Mouse (Mus musculus) neural tube, embryonic 13.5 days (tissue): ENCODE results near the gene Epb41l4b. TPM values are rescaled to one million over a fixed set of nuclear protein-coding genes. Genes with fewer than 3 reads are reported as not detected.

Experiments used
- ATAC-seq: fragments of 200-750 bp; cut with Nextera tagmentation; 2 replicates; pipeline ENCODE4 v1.8.0; 2017; ENCODE audit warnings: low read depth, mild to moderate bottlenecking, moderate TSS enrichment, moderate library complexity
- H3K27ac ChIP-seq: fragments of 300-500 bp; sonication (generic); replicated peaks from 2 replicates; pipeline ENCODE4 v1.5.1; 2015; ENCODE audit warnings: moderate library complexity, mild to moderate bottlenecking, inconsistent platforms
- H3K27me3 ChIP-seq: fragments of 300-500 bp; sonication (generic); 2 replicates; pipeline ENCODE4 v1.6.1; 2015; ENCODE audit warnings: mild to moderate bottlenecking, inconsistent platforms
- H3K36me3 ChIP-seq: fragments of 300-500 bp; sonication (generic); 2 replicates; pipeline ENCODE4 v1.6.1; 2015; ENCODE audit warnings: mild to moderate bottlenecking, inconsistent platforms
- H3K4me1 ChIP-seq: fragments of 300-500 bp; sonication (generic); replicated peaks from 2 replicates; pipeline ENCODE4 v1.6.1; 2015; ENCODE audit warnings: inconsistent platforms
- H3K4me2 ChIP-seq: fragments of 300-500 bp; sonication (generic); 2 replicates; pipeline ENCODE4 v1.6.1; 2015; ENCODE audit warnings: inconsistent platforms, mild to moderate bottlenecking, moderate library complexity
- H3K4me3 ChIP-seq: fragments of 300-500 bp; sonication (generic); 2 replicates; pipeline ENCODE4 v1.5.1; 2015; ENCODE audit warnings: mild to moderate bottlenecking, inconsistent platforms
- H3K9ac ChIP-seq: fragments of 300-500 bp; sonication (generic); 2 replicates; pipeline ENCODE4 v1.6.1; 2015; ENCODE audit warnings: moderate library complexity, mild to moderate bottlenecking, inconsistent platforms
- H3K9me3 ChIP-seq: fragments of 300-500 bp; sonication (generic); 2 replicates; pipeline ENCODE4 v1.6.1; 2016; ENCODE audit warnings: inconsistent platforms
- WGBS: fragments of 180-500 bp; shearing (Covaris S2); methylation state at CpG from one replicate; pipeline ENCODE4 v1.1.7; 2015; 5-methylcytosine and 5-hydroxymethylcytosine counted together
- polyA plus RNA-seq: library from polyadenylated mRNA; unstranded; fragments of >200 nt; fragmentation: Nextera tagmentation; extraction: Ambion mirVana; gene quantifications from 2 replicates; pipeline ENCODE4 v1.2.1, GENCODE M21; 2015

Epb41l4b gene
- polyA plus RNA-seq, 1 experiment from 2014 or later, result 2.3 TPM

DNA sequence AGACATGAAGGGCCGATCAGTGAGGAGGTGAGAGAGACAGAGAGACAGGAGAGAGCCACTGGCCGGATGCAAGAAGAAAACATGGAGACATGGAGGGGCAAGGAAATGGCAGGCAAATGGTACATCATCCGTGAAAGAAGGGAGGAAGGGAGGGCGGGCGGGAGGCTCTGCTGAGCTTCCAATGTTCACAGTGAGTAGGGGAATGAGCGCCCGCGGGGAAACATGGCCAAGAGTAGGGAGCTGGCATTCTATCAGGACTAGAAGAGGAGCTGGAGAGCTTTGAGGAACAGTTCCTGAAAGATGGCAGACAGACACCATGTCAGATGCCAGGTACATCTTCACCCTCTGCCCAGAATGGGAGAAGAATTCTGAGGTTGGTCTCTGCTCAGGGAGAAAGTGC, 99.6 kb downstream of the Epb41l4b start:
- WGBS, result 92% methylated on average over 8 of the region's 8 CpGs

DNA sequence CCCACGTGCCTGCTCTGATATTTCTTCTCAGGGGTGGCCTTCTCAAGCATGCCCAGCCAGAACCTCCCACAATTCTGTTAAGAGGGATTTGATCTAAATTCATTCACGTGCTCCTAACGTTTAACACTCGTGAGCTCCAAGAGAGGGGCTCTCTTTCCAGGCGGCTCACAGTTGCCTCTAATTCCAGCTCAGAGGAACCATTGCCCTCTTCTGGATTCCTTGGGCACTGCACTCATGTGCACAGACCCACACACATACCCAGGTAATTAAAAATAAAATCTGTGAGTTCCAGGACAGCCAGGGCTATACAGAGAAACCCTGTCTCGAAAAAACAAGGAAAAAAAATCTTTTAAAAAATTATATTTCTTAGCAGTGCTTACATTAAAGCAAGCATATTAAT, 101.6 kb downstream of the Epb41l4b start:
- ATAC-seq, result no peak
- H3K27me3 ChIP-seq, result no peaks in the 10 kb centered on the region
- no peak overlapping the region for H3K9ac ChIP-seq
- H3K4me3 ChIP-seq, result no peak overlapping the region
- H3K27ac ChIP-seq, result no peak overlapping the region
- peaks cover 17% of the 10 kb centered on the region for H3K4me1 ChIP-seq
- H3K36me3 ChIP-seq, result no peaks in the 10 kb centered on the region
- H3K9me3 ChIP-seq, result no peaks in the 10 kb centered on the region; the same call in 1 of the 2 replicates
- WGBS, result 90% methylated on average over 6 of the region's 6 CpGs
- no peak overlapping the region for H3K4me2 ChIP-seq

More for the DNA sequence above, 99.6 kb downstream of the Epb41l4b start:
- H3K4me1 ChIP-seq, result peaks cover 18% of the 10 kb centered on the region
- no peaks in the 10 kb centered on the region for H3K36me3 ChIP-seq
- no peaks in the 10 kb centered on the region for H3K27me3 ChIP-seq
- no peak overlapping the region for H3K4me2 ChIP-seq
- ATAC-seq, result no peak
- H3K9ac ChIP-seq, result no peak overlapping the region
- H3K9me3 ChIP-seq, result no peaks in the 10 kb centered on the region; the same call in 1 of the 2 replicates
- no peak overlapping the region for H3K27ac ChIP-seq
- H3K4me3 ChIP-seq, result no peak overlapping the region

DNA sequence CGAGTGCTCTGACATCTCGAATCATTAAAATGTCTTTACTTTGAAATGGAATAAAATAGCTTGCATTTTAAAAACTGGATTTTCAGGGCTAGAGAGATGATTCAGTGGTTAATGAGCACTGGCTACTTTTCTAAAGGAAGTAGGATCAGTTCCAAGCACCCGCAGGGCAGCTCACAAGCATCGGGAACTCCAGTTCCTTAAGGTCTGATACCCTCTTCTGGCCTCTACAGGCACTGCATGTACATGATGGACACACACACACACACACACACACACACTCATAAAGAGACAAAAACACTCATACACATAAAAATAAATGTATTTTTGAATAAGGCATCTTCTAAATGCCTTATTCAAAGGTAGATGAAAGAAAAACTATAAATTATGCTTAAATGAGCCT, 102.0 kb downstream of the Epb41l4b start:
- Histone ChIP-seq H3K9me3 (no peaks in the 10 kb centered on the region; the same call in 1 of the 2 replicates), H3K4me1 (peaks cover 17% of the 10 kb centered on the region), H3K9ac (no peak overlapping the region), H3K36me3 (no peaks in the 10 kb centered on the region), H3K4me2 (no peak overlapping the region), H3K27me3 (no peaks in the 10 kb centered on the region), H3K27ac (no peak overlapping the region), H3K4me3 (no peak overlapping the region)
- ATAC-seq, result no peak
- WGBS, result 83% methylated on average over 4 of the region's 4 CpGs

DNA sequence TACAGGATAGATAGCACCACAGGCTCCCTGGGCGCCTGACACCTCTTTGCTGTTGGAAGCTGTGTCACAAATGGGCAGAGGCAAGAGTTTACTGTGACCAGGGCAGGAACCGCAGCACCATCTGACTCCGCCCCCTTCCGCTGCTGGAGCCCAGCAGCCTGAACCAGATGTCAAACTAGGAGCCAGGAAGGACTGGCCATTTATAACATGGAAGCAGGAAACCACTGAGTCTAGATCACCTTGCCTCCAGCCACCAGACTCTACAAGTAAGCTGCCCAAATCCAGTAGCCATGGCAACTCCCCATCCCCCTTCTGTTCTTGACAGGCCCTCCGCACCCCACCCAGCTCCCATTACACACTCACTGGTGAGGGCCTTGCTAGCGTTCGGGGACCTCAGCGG, 102.8 kb downstream of the Epb41l4b start:
- Histone ChIP-seq H3K36me3 (no peaks in the 10 kb centered on the region), H3K4me3 (no peak overlapping the region), H3K27ac (no peak overlapping the region), H3K9me3 (no peaks in the 10 kb centered on the region; the same call in 1 of the 2 replicates), H3K4me1 (peaks cover 17% of the 10 kb centered on the region), H3K27me3 (no peaks in the 10 kb centered on the region), H3K4me2 (no peak overlapping the region), H3K9ac (no peak overlapping the region)
- ATAC-seq, result no peak
- 70% methylated on average over 8 of the region's 8 CpGs for WGBS

DNA sequence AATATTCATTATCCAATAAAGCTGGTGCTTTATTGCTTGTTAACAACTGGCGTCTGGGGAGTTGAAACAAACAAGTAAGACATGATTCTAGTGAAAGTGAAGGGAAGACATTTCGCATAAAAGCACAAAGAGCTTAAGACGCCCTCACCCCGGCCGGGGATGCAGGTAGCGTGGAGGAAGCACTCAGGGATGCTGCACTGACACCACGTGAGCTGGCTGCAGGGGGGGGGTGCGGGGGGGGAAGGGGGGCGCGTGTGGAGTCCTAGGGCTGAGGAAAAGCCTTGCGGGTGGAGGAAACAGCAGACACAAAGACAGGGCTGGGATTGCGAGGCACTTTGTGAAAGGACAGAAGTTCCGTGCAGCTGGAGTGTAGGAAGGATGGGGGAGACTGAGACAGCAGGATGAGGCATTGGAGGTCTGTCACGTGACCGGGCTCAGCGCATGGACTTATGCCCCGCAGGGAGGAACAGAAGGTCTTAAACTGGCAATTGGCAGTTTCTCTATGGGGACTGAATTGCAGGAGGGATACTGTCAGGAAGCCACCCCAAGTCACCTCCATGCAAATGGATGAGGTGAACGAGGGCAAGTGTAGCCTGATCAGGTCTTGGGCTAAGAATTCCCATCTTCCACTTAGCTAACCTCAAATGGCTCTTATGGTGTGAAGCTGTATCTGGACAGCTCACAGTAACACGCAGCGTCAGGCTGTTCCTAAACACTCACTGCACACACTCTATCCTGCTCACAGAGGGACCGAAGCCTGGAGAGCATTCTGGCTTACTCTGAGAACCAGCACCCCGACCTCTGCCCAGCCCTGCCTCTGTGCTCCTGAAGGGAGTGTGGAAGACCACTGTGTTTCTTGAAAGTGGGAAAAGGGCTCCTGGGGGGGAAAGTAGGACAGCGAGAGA, 103.9 kb downstream of the Epb41l4b start:
- peak overlapping the region; percentile 59 for H3K4me2 ChIP-seq
- peak overlapping the region; percentile 30 for H3K4me3 ChIP-seq
- ATAC-seq, result peak; percentile 86
- H3K27ac ChIP-seq, result peak overlapping the region; percentile 81
- no peaks in the 10 kb centered on the region; the same call in 1 of the 2 replicates for H3K9me3 ChIP-seq
- no peaks in the 10 kb centered on the region for H3K36me3 ChIP-seq
- H3K27me3 ChIP-seq, result no peaks in the 10 kb centered on the region; the same call in 1 of the 2 replicates
- peak overlapping the region; percentile 59 for H3K9ac ChIP-seq
- peaks cover 17% of the 10 kb centered on the region for H3K4me1 ChIP-seq
- WGBS, result 10% methylated on average over 22 of the region's 23 CpGs

DNA sequence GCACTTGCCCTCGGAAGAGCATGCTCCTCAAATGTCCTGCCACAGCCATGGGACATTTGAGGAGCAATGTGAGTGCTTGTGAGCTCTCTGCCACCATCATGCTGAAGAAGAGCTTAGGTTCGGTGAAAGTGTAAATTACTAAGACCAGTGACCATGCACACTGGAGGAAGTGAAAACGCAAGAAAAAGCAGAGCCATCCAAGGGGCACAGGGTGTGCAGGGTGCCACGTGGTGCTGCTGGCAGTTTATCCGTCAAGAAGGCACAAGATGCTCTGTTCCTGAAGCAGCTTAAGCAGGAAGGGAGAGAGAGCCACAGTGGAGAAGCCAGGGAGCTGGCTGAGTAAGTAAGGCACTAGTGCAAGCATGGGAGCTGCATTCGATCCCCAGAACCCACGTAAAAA, 105.7 kb downstream of the Epb41l4b start:
- H3K4me1 ChIP-seq, result peaks cover 17% of the 10 kb centered on the region
- H3K27me3 ChIP-seq, result no peaks in the 10 kb centered on the region; the same call in 1 of the 2 replicates
- WGBS, result 78% methylated on average over 7 of the region's 7 CpGs
- H3K9me3 ChIP-seq, result no peaks in the 10 kb centered on the region
- H3K27ac ChIP-seq, result no peak overlapping the region
- no peak overlapping the region for H3K9ac ChIP-seq
- H3K4me3 ChIP-seq, result no peak overlapping the region
- H3K4me2 ChIP-seq, result no peak overlapping the region
- ATAC-seq, result no peak
- H3K36me3 ChIP-seq, result no peaks in the 10 kb centered on the region

DNA sequence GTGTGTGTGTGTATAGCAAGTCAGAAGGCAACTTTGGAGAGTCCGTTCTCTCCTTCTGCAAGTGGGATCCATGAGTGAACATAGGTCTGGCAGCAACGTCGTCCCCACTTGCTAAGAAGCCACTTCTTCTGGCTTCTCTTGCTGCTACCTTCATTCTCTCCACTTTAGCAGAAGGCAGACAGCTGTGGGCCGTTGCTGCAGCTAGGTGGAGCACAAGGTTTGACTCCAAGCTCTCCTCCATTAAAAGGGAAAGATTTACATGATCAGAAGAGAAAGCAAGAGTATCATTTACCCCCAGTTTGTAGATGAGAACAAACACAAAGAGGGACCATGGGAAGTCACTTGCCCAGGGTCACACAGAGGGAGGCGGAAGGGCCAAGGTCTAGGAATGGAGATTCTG, 109.1 kb downstream of the Epb41l4b start:
- H3K27me3 ChIP-seq, result no peaks in the 10 kb centered on the region; the same call in 1 of the 2 replicates
- H3K9me3 ChIP-seq, result no peaks in the 10 kb centered on the region
- no peak overlapping the region for H3K4me3 ChIP-seq
- H3K4me1 ChIP-seq, result peaks cover 8% of the 10 kb centered on the region
- no peak overlapping the region for H3K27ac ChIP-seq
- H3K36me3 ChIP-seq, result 0 out of 2 replicates have a peak, but pooled peaks cover 5% of the 10 kb centered on the region
- no peak overlapping the region for H3K9ac ChIP-seq
- H3K4me2 ChIP-seq, result no peak overlapping the region
- WGBS, result 83% methylated on average over 5 of the region's 5 CpGs
- no peak for ATAC-seq

DNA sequence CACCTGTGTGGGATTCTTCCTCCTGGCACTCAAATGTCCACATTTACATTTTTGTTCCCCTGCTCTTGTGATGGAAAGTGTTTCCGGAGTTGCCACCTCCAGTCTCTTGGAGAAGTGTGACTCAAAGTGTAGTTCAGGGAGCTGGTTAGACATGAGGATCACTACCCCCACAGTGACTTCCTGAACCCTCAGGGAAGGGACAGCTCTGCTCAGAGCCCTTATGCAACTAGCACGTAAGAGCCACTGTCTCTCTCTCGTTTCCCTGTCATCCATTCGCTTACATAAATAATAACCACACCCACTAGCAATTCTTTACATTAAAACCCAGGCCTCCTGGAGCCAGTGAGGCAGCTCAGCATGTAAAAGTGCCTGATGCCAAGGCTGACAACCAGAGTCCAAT, 111.8 kb downstream of the Epb41l4b start:
- Histone ChIP-seq H3K27ac (no peak overlapping the region), H3K27me3 (no peaks in the 10 kb centered on the region; the same call in 1 of the 2 replicates), H3K4me3 (no peak overlapping the region), H3K9me3 (no peaks in the 10 kb centered on the region), H3K4me1 (no peaks in the 10 kb centered on the region), H3K4me2 (no peak overlapping the region), H3K36me3 (0 out of 2 replicates have a peak, but pooled peaks cover 5% of the 10 kb centered on the region), H3K9ac (no peak overlapping the region)
- ATAC-seq, result no peak
- 80% methylated on average over 4 of the region's 4 CpGs for WGBS

DNA sequence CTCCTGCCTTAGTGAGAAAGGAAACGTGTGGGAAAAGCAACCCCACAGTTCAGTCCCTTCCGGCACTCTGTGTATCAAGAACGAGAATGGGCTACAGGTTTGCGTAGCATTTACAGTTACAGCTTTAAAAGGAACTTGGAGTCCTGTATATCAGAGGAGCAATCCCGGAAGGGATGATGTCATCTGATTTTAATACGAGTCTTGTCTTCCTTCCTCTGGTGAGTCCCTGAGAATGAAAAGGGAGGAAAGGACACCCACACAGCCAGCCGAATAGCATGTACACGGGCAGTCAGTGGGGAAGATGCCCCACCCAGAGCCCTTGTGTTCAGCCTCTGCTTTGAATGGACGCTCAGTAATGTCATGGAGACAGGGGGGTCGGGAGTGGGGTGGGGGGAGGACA, 115.3 kb downstream of the Epb41l4b start:
- Histone ChIP-seq H3K9me3 (no peaks in the 10 kb centered on the region), H3K4me1 (no peaks in the 10 kb centered on the region), H3K27me3 (no peaks in the 10 kb centered on the region), H3K27ac (no peak overlapping the region), H3K4me2 (no peak overlapping the region), H3K9ac (no peak overlapping the region), H3K4me3 (no peak overlapping the region), H3K36me3 (0 out of 2 replicates have a peak, but pooled peaks cover 5% of the 10 kb centered on the region)
- no peak for ATAC-seq
- 62% methylated on average over 10 of the region's 10 CpGs for WGBS

DNA sequence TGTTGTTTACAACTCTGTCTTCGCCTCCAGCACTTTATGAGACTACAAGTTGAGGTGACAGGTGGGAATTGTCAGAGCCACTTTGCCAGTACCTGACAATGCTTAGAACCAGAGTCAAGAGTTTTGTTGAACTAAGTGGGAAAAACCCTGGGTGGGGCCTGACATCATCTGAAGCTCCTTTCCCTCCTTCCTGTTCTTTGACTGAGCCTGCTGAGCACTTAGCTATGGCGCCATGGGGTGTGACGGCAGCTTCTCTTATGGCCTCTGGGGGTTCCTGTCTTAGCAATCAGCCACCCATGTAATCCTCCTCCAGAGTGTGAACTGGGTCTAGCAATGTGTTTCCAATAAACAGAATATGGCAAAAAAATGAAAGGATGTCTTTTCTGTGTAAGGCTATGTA, 119.7 kb downstream of the Epb41l4b start:
- H3K4me2 ChIP-seq, result no peak overlapping the region
- H3K36me3 ChIP-seq, result no peaks in the 10 kb centered on the region
- no peak overlapping the region for H3K4me3 ChIP-seq
- H3K27ac ChIP-seq, result no peak overlapping the region
- no peaks in the 10 kb centered on the region for H3K9me3 ChIP-seq
- 63% methylated on average over 3 of the region's 3 CpGs for WGBS
- H3K27me3 ChIP-seq, result no peaks in the 10 kb centered on the region
- H3K9ac ChIP-seq, result no peak overlapping the region
- no peak for ATAC-seq
- H3K4me1 ChIP-seq, result no peaks in the 10 kb centered on the region

DNA sequence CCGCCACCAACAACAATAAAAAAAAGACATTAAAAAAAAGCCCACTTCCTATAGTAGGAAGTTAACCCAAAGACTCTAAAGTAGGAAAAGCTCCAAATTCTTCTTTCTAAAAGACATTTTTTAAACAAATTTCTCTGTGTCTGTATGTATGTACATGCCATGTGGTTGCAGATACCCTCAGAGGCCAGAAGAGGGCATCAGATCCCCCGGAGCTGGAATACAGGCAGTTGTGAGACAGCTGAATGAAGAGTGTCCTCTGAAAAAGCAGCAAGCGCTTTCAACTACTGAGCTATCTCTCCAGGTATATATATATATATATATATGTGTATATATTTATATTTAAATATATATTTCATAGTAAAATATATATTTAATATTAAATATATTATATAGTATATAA, 121.9 kb downstream of the Epb41l4b start:
- no peaks in the 10 kb centered on the region for H3K27me3 ChIP-seq
- H3K36me3 ChIP-seq, result no peaks in the 10 kb centered on the region
- 82% methylated on average over 3 of the region's 3 CpGs for WGBS
- H3K27ac ChIP-seq, result no peak overlapping the region
- H3K4me1 ChIP-seq, result peaks cover 4% of the 10 kb centered on the region; the same call in 1 of the 2 replicates
- H3K4me2 ChIP-seq, result no peak overlapping the region
- no peaks in the 10 kb centered on the region for H3K9me3 ChIP-seq
- no peak overlapping the region for H3K9ac ChIP-seq
- no peak overlapping the region for H3K4me3 ChIP-seq
- no peak for ATAC-seq

DNA sequence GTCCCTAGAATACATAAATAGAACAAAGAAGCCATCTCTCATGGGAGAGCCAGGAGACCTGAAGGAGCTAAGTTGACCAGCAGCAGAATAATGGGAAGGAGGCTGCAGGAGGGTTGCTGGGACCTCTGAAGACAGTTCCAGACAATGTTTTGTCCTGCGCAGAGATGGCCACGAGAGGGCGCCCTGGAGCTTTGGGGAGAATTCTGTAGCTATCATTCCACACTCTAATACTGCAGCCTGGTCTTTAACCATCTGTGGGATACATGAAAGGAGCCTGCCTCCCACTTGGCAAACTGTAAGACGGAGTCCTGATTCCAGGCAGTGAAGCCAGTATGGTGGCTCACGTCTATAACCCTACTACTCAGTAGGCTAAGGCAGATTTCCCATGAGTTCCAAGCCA, 126.0 kb downstream of the Epb41l4b start:
- no peaks in the 10 kb centered on the region for H3K36me3 ChIP-seq
- no peak overlapping the region for H3K9ac ChIP-seq
- H3K27ac ChIP-seq, result no peak overlapping the region
- H3K4me3 ChIP-seq, result no peak overlapping the region
- H3K9me3 ChIP-seq, result no peaks in the 10 kb centered on the region
- no peak overlapping the region for H3K4me2 ChIP-seq
- H3K27me3 ChIP-seq, result no peaks in the 10 kb centered on the region
- peak; percentile 27; the same call in 1 of the 2 replicates for ATAC-seq
- WGBS, result 26% methylated on average over 5 of the region's 5 CpGs
- peaks cover 4% of the 10 kb centered on the region; the same call in 1 of the 2 replicates for H3K4me1 ChIP-seq
